Mouse (Mus musculus) lung, postnatal 0 days (tissue): ENCODE measurements around the gene Zfp462.

ENCODE experiments used
- CTCF ChIP-seq: IDR thresholded peaks from 2 replicates; pipeline ENCODE4 v1.5.1; 2016; ENCODE audit warnings: antibody characterized with exemption, mild to moderate bottlenecking
- EP300 ChIP-seq: IDR thresholded peaks from 2 replicates; pipeline ENCODE4 v1.6.1; 2016; ENCODE audit warnings: antibody characterized with exemption, mild to moderate bottlenecking, control low read depth

- TF ChIP-seq CTCF (no peak), EP300 (no peak)
These were observed 60.2 kb downstream of the Zfp462 start for GRCm38 (mm10) chr4:55005066-55005465.
